Mouse (Mus musculus) thymus, adult 2 months (tissue): ENCODE data around the gene Itgb7.

Source experiments
- CTCF ChIP-seq: fragments of 200-500 bp; IDR thresholded peaks from 2 replicates; pipeline ENCODE4 v1.5.1; 2012; ENCODE audit warnings: mild to moderate bottlenecking, control low read depth, low read length, moderate library complexity, borderline replicate concordance; ENCODE audit not compliant: control insufficient read depth, poor library complexity, insufficient read depth; ENCODE audit errors: extremely low read depth
- POLR2A ChIP-seq: fragments of 200-500 bp; IDR thresholded peaks from 2 replicates; pipeline ENCODE4 v1.6.1; 2012; ENCODE audit warnings: mild to moderate bottlenecking, low read length, control low read depth, moderate library complexity; ENCODE audit not compliant: control insufficient read depth, poor library complexity, insufficient read depth; ENCODE audit errors: extremely low read depth

DNA sequence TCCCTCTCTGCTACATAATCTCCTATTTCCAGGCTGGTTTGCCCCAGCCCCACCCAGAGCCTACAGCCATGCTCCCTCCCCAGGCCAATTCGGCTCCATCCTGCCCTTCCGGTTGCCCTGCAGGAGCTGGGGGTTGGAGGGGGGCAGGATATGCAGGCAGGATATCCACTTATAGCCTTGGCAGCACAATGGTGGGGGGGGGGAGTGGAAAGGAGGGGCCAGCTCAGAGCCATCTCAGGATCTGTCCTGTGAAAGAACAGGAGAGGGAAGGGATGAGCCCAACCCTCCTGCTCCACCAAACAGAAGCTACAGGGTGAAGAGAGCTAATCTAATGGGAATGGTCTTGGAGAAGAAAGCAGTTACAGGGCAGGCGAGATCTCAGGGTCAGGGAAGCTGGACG, 8.9 kb upstream of the Itgb7 start:
- no peak for TF ChIP-seq CTCF
- no peak for TF ChIP-seq POLR2A
